Mouse (Mus musculus) limb, embryonic 11.5 days (tissue): ENCODE measurements at regions not wholly inside any gene's neighbourhood (a gene's known extent, or its start where the extent isn't known, plus 50 kb on each side); places are given as distances from the start of the nearest gene placed in this dataset.

Experiments
- ATAC-seq: fragments of 200-750 bp; cut with Nextera tagmentation; 2 replicates; pipeline ENCODE4 v1.8.0; 2017; ENCODE audit warnings: low read depth; ENCODE audit not compliant: insufficient number of reproducible peaks, low FRiP score, low TSS enrichment
- DNase-seq: peaks from one replicate; pipeline ENCODE4 v3.0.0-alpha.2; 2015; ENCODE audit warnings: low spot score
- H3K27ac ChIP-seq: fragments of 300-500 bp; sonication (generic); replicated peaks from 2 replicates; pipeline ENCODE4 v1.5.1; 2014; ENCODE audit warnings: low read depth, mild to moderate bottlenecking, low read length
- H3K27me3 ChIP-seq: fragments of 300-500 bp; sonication (generic); 2 replicates; pipeline ENCODE4 v1.6.1; 2014; ENCODE audit warnings: mild to moderate bottlenecking, low read length, mixed read lengths; ENCODE audit not compliant: control insufficient read depth, insufficient read depth
- H3K36me3 ChIP-seq: fragments of 300-500 bp; sonication (generic); 2 replicates; pipeline ENCODE4 v1.6.1; 2014; ENCODE audit warnings: mild to moderate bottlenecking, low read length, moderate library complexity, mixed read lengths; ENCODE audit not compliant: control insufficient read depth, insufficient read depth
- H3K4me1 ChIP-seq: fragments of 300-500 bp; sonication (generic); 2 replicates; pipeline ENCODE4 v1.6.1; 2014; ENCODE audit warnings: low read length, mixed read lengths; ENCODE audit not compliant: control insufficient read depth, insufficient read depth
- H3K4me2 ChIP-seq: fragments of 300-500 bp; sonication (generic); 2 replicates; pipeline ENCODE4 v1.6.1; 2014; ENCODE audit warnings: low read depth, mild to moderate bottlenecking, moderate library complexity; ENCODE audit not compliant: severe bottlenecking
- H3K4me3 ChIP-seq: fragments of 300-500 bp; sonication (generic); 2 replicates; pipeline ENCODE4 v1.5.1; 2014; ENCODE audit warnings: low read depth, low read length
- H3K9ac ChIP-seq: fragments of 300-500 bp; sonication (generic); 2 replicates; pipeline ENCODE4 v1.6.1; 2014; ENCODE audit warnings: mild to moderate bottlenecking, low read length
- H3K9me3 ChIP-seq: fragments of 300-500 bp; sonication (generic); 2 replicates; pipeline ENCODE4 v1.6.1; 2016; ENCODE audit warnings: low read length; ENCODE audit not compliant: control insufficient read depth
- WGBS: fragments of 180-500 bp; shearing (Covaris S2); extraction: QIAGEN DNeasy Blood & Tissue Kit; methylation state at CpG from one replicate; pipeline ENCODE4 v1.1.7; 2014; 5-methylcytosine and 5-hydroxymethylcytosine counted together

GRCm38 (mm10) chr12:8856051-8856543 lies 65.4 kb upstream of the Laptm4a start:
- H3K4me3 ChIP-seq: no peak overlapping the region
- DNase-seq (peak; percentile 86), ATAC-seq (peak; percentile 88)
- H3K4me1 ChIP-seq: peaks cover 38% of the 10 kb centered on the region
- no peaks in the 10 kb centered on the region for H3K9me3 ChIP-seq
- H3K9ac ChIP-seq: no peak overlapping the region
- no peaks in the 10 kb centered on the region for H3K36me3 ChIP-seq
- WGBS: 0% methylated on average over 1 of the region's 1 CpGs
- no peaks in the 10 kb centered on the region for H3K27me3 ChIP-seq
- no peak overlapping the region for H3K4me2 ChIP-seq
- peak overlapping the region; percentile 94 for H3K27ac ChIP-seq

GRCm38 (mm10) chr12:8857308-8857707 lies 64.2 kb upstream of the Laptm4a start:
- DNase-seq (no peak), ATAC-seq (no peak)
- Histone ChIP-seq H3K4me2 (no peak overlapping the region), H3K4me1 (peaks cover 37% of the 10 kb centered on the region), H3K27me3 (no peaks in the 10 kb centered on the region), H3K9me3 (no peaks in the 10 kb centered on the region), H3K9ac (no peak overlapping the region), H3K36me3 (no peaks in the 10 kb centered on the region), H3K4me3 (no peak overlapping the region), H3K27ac (peak overlapping the region; percentile 94)
- 38% methylated on average over 8 of the region's 8 CpGs for WGBS

GRCm38 (mm10) chr12:8858748-8859147 lies 62.7 kb upstream of the Laptm4a start:
- ATAC-seq (no peak), DNase-seq (no peak)
- H3K36me3 ChIP-seq: no peaks in the 10 kb centered on the region
- H3K4me3 ChIP-seq: no peak overlapping the region
- 0 out of 2 replicates have a peak overlapping the region, but pooled peaks have one; percentile 33 for H3K27ac ChIP-seq
- H3K4me1 ChIP-seq: peaks cover 37% of the 10 kb centered on the region
- WGBS: 75% methylated on average over 7 of the region's 7 CpGs
- H3K9me3 ChIP-seq: no peaks in the 10 kb centered on the region
- H3K4me2 ChIP-seq: no peak overlapping the region
- no peak overlapping the region for H3K9ac ChIP-seq
- H3K27me3 ChIP-seq: no peaks in the 10 kb centered on the region

GRCm38 (mm10) chr12:8859588-8859987 lies 61.9 kb upstream of the Laptm4a start:
- H3K4me2 ChIP-seq: no peak overlapping the region
- DNase-seq (no peak), ATAC-seq (no peak)
- no peaks in the 10 kb centered on the region for H3K9me3 ChIP-seq
- H3K4me1 ChIP-seq: peaks cover 37% of the 10 kb centered on the region
- H3K27ac ChIP-seq: 0 out of 2 replicates have a peak overlapping the region, but pooled peaks have one; percentile 3
- 59% methylated on average over 4 of the region's 4 CpGs for WGBS
- no peak overlapping the region for H3K4me3 ChIP-seq
- H3K27me3 ChIP-seq: no peaks in the 10 kb centered on the region
- H3K36me3 ChIP-seq: no peaks in the 10 kb centered on the region
- no peak overlapping the region for H3K9ac ChIP-seq

- Histone ChIP-seq H3K9me3 (no peaks in the 10 kb centered on the region), H3K4me1 (no peaks in the 10 kb centered on the region; the same call in 1 of the 2 replicates), H3K27ac (no peak overlapping the region), H3K4me2 (no peak overlapping the region), H3K27me3 (no peaks in the 10 kb centered on the region), H3K36me3 (no peaks in the 10 kb centered on the region), H3K4me3 (no peak overlapping the region), H3K9ac (no peak overlapping the region)
- DNase-seq (no peak), ATAC-seq (no peak)
- WGBS: 46% methylated on average over 3 of the region's 3 CpGs
These were observed 56.6 kb upstream of the Laptm4a start for GRCm38 (mm10) chr12:8864830-8865229.

- 20% methylated on average over 1 of the region's 1 CpGs for WGBS
- no peak for ATAC-seq
- DNase-seq: no peak
These were observed 56.2 kb upstream of the Laptm4a start for GRCm38 (mm10) chr12:8865250-8865649.

GRCm38 (mm10) chr12:8867104-8867503 lies 54.4 kb upstream of the Laptm4a start:
- Histone ChIP-seq H3K9ac (no peak overlapping the region), H3K4me3 (no peak overlapping the region)

More at GRCm38 (mm10) chr12:8865250-8865649, 56.2 kb upstream of the Laptm4a start:
- Histone ChIP-seq H3K4me2 (no peak overlapping the region), H3K27me3 (no peaks in the 10 kb centered on the region), H3K36me3 (no peaks in the 10 kb centered on the region), H3K4me3 (no peak overlapping the region), H3K27ac (no peak overlapping the region), H3K9me3 (no peaks in the 10 kb centered on the region), H3K9ac (no peak overlapping the region), H3K4me1 (no peaks in the 10 kb centered on the region; the same call in 1 of the 2 replicates)

GRCm38 (mm10) chr12:8868690-8869089 lies 52.8 kb upstream of the Laptm4a start:
- Histone ChIP-seq H3K9ac (no peak overlapping the region), H3K4me3 (no peak overlapping the region), H3K27ac (no peak overlapping the region), H3K36me3 (no peaks in the 10 kb centered on the region), H3K9me3 (no peaks in the 10 kb centered on the region), H3K4me1 (no peaks in the 10 kb centered on the region; the same call in 1 of the 2 replicates), H3K4me2 (no peak overlapping the region), H3K27me3 (no peaks in the 10 kb centered on the region)
- no peak for ATAC-seq
- DNase-seq: no peak
- WGBS: 58% methylated on average over 6 of the region's 6 CpGs

More at GRCm38 (mm10) chr12:8867104-8867503, 54.4 kb upstream of the Laptm4a start:
- ATAC-seq (no peak), DNase-seq (no peak)
- Histone ChIP-seq H3K27me3 (no peaks in the 10 kb centered on the region), H3K27ac (no peak overlapping the region), H3K36me3 (no peaks in the 10 kb centered on the region), H3K4me1 (no peaks in the 10 kb centered on the region; the same call in 1 of the 2 replicates), H3K4me2 (no peak overlapping the region), H3K9me3 (no peaks in the 10 kb centered on the region)
- WGBS: 48% methylated on average over 1 of the region's 1 CpGs

GRCm38 (mm10) chr12:8869190-8869589 lies 52.3 kb upstream of the Laptm4a start:
- WGBS: 23% methylated on average over 1 of the region's 1 CpGs
- no peak overlapping the region for H3K9ac ChIP-seq
- ATAC-seq: no peak
- H3K27me3 ChIP-seq: no peaks in the 10 kb centered on the region
- no peak overlapping the region for H3K27ac ChIP-seq
- no peak overlapping the region for H3K4me2 ChIP-seq
- H3K36me3 ChIP-seq: no peaks in the 10 kb centered on the region
- DNase-seq: no peak
- no peaks in the 10 kb centered on the region for H3K9me3 ChIP-seq
- H3K4me1 ChIP-seq: no peaks in the 10 kb centered on the region; the same call in 1 of the 2 replicates
- H3K4me3 ChIP-seq: no peak overlapping the region
